Mouse (Mus musculus): Measurements from ENCODE around the gene Samd4.

Samd4 gene

GRCm38 (mm10) chr14:46950527-46951384 lies 68.1 kb downstream of the Samd4 start:
- in situ Hi-C loops (cut with MboI; ENCODE audit: low sequenced_read_pairs), result no loop called here

GRCm38 (mm10) chr14:46952264-46952663 lies 69.6 kb downstream of the Samd4 start:
- in situ Hi-C loops (cut with MboI; ENCODE audit: low sequenced_read_pairs), result no loop called here

- in situ Hi-C loops (cut with MboI; ENCODE audit: low sequenced_read_pairs), result no loop called here
Observed at GRCm38 (mm10) chr14:46955109-46955508, 72.5 kb downstream of the Samd4 start.

- in situ Hi-C loops (cut with MboI; ENCODE audit: low sequenced_read_pairs), result no loop called here
Observed at GRCm38 (mm10) chr14:46955574-46956043, 73.0 kb downstream of the Samd4 start.

GRCm38 (mm10) chr14:46956121-46956520 lies 73.5 kb downstream of the Samd4 start:
- in situ Hi-C loops (cut with MboI; ENCODE audit: low sequenced_read_pairs), result no loop called here

DNA sequence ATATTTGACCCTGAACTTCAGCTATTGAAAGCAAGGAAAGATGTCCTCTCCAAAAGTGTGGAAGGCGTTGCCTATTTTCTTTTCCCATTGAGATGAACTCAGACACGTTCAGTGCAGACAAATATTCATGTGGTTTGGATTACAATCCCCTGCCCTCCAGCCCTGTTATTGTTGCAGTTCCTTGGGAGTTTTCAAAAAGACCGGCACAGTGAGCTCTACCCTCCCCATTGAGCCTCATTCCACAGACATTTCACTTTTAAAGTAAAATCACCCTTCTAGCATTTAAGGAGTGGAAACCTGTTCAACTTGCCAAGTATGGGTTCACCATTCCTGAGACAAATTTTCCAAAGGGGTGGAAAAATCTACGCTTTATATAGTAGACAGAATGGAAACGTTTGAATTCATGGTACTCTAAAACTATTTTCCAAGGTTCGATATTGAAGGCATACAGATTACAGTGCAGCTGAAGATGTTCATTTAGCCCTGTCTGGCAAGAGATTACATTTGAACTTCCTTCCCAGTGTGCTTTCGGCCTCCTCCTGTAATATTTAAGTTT lies 76.6 kb downstream of the Samd4 start:
- in situ Hi-C loops (cut with MboI; ENCODE audit: low sequenced_read_pairs), result no loop called here

DNA sequence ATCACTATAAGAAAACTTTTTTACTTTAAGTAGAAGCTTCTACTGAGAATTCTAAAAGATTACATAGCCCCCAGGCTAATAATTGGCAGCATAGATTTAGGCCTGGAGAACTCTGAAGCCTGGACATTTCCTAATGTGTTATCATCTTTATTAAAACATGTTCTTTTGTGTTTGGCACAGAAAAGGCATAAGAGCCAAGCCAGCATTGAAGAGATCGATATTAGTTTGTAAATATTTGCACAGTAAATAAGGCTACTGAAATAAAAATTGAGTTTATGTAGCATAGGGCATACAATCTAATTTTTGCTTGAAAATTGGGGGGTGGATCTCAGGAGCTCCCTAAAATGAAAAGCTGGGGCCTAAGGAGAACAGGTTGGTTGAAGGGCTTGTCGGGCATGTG lies 77.2 kb downstream of the Samd4 start:
- in situ Hi-C loops (cut with MboI; ENCODE audit: low sequenced_read_pairs), result no loop called here

DNA sequence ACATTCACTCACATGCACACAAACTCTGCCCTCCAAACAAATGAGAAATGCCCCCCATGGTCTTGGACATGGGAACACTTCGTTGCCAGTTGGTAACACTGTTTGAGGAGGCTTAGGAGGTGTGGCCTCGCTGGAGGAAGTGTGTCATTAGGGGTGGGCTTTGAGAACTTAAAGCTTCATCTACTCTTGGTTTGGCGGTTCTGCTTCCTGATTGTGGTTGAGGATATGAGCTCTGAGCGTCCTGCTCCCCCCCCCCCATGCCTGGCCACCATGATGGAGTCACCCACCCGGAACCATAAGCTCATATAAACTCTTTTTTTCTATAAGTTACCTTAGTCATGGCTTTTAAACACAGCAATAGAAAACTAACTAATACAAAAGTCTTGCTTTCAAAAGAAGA lies 80.2 kb downstream of the Samd4 start:
- in situ Hi-C loops (cut with MboI; ENCODE audit: low sequenced_read_pairs), result no loop called here

GRCm38 (mm10) chr14:46964074-46964872 lies 81.6 kb downstream of the Samd4 start:
- in situ Hi-C loops (cut with MboI; ENCODE audit: low sequenced_read_pairs), result no loop called here

DNA sequence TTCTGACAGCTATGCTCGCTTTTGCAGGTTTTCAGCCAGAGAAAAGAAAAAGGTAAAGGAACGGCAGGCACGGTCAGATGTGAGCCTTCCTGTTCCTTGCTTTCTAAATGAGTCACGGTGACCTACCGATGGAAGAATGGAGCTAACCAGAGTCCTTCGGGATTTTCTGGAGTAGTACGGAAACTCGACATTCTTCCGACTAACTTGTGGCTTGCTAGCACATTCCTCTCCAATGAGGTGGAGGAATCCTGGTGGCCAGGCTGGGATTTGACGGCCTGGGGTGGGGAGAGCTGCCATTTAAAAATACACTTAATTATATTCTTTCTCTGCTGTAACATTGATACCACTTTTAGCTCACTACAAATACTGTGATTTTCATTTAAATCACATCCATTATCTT lies 83.6 kb downstream of the Samd4 start:
- in situ Hi-C loops (cut with MboI; ENCODE audit: low sequenced_read_pairs), result no loop called here

- in situ Hi-C loops (cut with MboI; ENCODE audit: low sequenced_read_pairs), result no loop called here
Observed at GRCm38 (mm10) chr14:46968046-46968445, 85.4 kb downstream of the Samd4 start.

- in situ Hi-C loops (cut with MboI; ENCODE audit: low sequenced_read_pairs), result no loop called here
Observed at GRCm38 (mm10) chr14:46970673-46971072, 88.0 kb downstream of the Samd4 start.

- in situ Hi-C loops (cut with MboI; ENCODE audit: low sequenced_read_pairs), result no loop called here
Observed at GRCm38 (mm10) chr14:46971802-46972201, 89.1 kb downstream of the Samd4 start.

DNA sequence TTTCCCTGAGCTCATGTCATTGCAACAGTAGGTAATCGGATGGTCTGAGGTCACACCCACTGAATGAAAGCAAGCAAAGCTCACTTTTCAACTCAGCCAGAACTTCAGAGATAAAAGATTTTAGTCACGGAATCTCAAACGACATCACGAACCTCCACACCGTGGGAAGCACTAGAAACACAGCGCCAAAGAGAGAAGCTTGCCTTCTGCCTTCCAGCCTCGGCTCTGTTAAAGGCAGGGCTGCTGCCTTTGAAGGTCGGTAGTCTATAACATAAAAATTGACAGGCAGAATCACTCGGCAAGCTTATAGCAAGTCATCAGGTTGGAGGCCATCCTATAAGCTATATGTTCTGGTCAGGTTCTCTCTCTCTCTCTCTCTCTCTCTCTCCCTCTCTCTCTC lies 92.2 kb downstream of the Samd4 start:
- in situ Hi-C loops (cut with MboI; ENCODE audit: low sequenced_read_pairs), result no loop called here

DNA sequence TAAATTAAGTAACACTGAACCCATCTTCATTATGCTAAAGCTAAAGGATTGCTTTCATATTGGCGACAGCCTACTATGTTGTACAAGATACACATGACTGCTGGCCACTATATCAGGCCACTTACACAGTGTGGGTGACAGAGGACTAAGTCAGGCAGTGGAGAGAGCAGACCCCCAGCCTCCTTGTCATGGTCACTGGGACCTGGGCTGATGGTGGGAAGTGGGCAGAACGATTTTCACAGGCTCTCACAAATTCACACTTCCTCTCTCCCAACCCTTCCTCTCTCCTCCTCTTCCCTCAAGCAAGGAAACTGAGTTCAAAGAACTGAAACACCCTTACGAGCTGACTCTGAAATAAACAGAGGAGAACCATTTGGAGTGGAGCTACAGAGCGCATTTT lies 93.3 kb downstream of the Samd4 start:
- in situ Hi-C loops (cut with MboI; ENCODE audit: low sequenced_read_pairs), result no loop called here

- in situ Hi-C loops (cut with MboI; ENCODE audit: low sequenced_read_pairs), result no loop called here
Observed at GRCm38 (mm10) chr14:46976712-46977111, 94.1 kb downstream of the Samd4 start.

DNA sequence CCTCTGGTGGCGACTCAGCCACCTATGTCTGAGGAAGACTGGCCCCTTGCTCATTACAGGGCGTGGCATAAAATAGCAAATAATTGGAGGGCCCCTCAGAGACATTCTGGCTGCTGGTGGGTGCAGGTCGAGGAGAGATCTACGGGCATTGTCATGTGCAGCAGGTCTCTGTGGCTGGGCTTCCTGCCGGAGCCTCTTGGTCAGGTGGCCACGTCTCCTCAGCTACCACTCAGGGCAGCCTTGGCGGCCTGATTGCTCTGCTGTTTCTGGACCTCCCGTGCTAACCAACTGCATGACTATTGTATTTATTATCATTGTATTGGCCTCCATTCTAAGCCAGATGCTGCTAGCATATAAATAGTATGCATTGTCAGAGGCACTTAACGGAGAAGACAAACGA lies 95.0 kb downstream of the Samd4 start:
- in situ Hi-C loops (cut with MboI; ENCODE audit: low sequenced_read_pairs), result no loop called here

- in situ Hi-C loops (cut with MboI; ENCODE audit: low sequenced_read_pairs), result no loop called here
Observed at GRCm38 (mm10) chr14:46979172-46979571, 96.5 kb downstream of the Samd4 start.

GRCm38 (mm10) chr14:46980736-46981438 lies 98.2 kb downstream of the Samd4 start:
- in situ Hi-C loops (cut with MboI; ENCODE audit: low sequenced_read_pairs), result no loop called here

DNA sequence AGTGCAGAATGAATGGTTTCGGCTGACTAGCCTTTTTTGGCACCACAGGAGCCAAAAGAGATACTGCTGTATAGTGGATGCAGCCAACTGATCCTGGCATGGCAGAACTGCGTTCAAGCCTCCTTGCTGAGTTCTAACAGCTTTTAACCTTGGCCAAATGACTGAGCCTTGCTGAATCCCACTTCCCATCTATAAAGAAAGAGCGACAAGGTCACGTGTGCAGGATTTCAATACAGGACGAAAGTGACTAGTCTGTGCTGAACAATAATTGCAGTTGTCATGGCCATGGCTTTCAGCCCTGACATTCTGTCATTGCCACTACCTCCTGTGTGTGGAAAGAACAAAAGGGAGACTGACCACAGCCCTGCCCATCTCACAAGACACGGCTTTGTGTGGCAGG lies 99.5 kb downstream of the Samd4 start:
- in situ Hi-C loops (cut with MboI; ENCODE audit: low sequenced_read_pairs), result no loop called here

GRCm38 (mm10) chr14:46984542-46985125 lies 102.0 kb downstream of the Samd4 start:
- in situ Hi-C loops (cut with MboI; ENCODE audit: low sequenced_read_pairs), result no loop called here
